Mouse (Mus musculus) hindbrain, embryonic 11.5 days (tissue): ENCODE measurements around the gene Capn1. TPM values are rescaled to one million over a fixed set of nuclear protein-coding genes. Genes with fewer than 3 reads are reported as not detected.
"Not testable (repeated sequence)": the region's sequence is repeated elsewhere in the genome, so short reads cannot be mapped to it uniquely, and the experiment has no call there.

Experiments
- ATAC-seq: fragments of 200-750 bp; cut with Nextera tagmentation; 2 replicates; pipeline ENCODE4 v1.8.0; 2017; ENCODE audit warnings: mild to moderate bottlenecking, moderate TSS enrichment, moderate library complexity; ENCODE audit not compliant: low FRiP score
- DNase-seq: peaks from one replicate; pipeline ENCODE4 v3.0.0-alpha.2; 2015; ENCODE audit warnings: low spot score
- H3K27ac ChIP-seq: fragments of 300-500 bp; sonication (generic); 2 replicates; pipeline ENCODE4 v1.5.1; 2014; ENCODE audit warnings: mild to moderate bottlenecking, low read depth, low read length
- H3K27me3 ChIP-seq: fragments of 300-500 bp; sonication (generic); 2 replicates; pipeline ENCODE4 v1.6.1; 2014; ENCODE audit warnings: mild to moderate bottlenecking, low read length, moderate library complexity, mixed read lengths; ENCODE audit not compliant: control insufficient read depth, insufficient read depth
- H3K36me3 ChIP-seq: fragments of 300-500 bp; sonication (generic); 2 replicates; pipeline ENCODE4 v1.6.1; 2014; ENCODE audit warnings: mild to moderate bottlenecking, low read length, moderate library complexity, mixed read lengths; ENCODE audit not compliant: control insufficient read depth, insufficient read depth
- H3K4me1 ChIP-seq: fragments of 300-500 bp; sonication (generic); replicated peaks from 2 replicates; pipeline ENCODE4 v1.6.1; 2014; ENCODE audit warnings: low read length, mixed read lengths; ENCODE audit not compliant: control insufficient read depth, insufficient read depth
- H3K4me2 ChIP-seq: fragments of 300-500 bp; sonication (generic); replicated peaks from 2 replicates; pipeline ENCODE4 v1.6.1; 2014; ENCODE audit warnings: mild to moderate bottlenecking, low read depth, low read length
- H3K4me3 ChIP-seq: fragments of 300-500 bp; sonication (generic); 2 replicates; pipeline ENCODE4 v1.5.1; 2014; ENCODE audit warnings: low read depth, low read length
- H3K9ac ChIP-seq: fragments of 300-500 bp; sonication (generic); 2 replicates; pipeline ENCODE4 v1.6.1; 2014; ENCODE audit warnings: low read depth, low read length
- H3K9me3 ChIP-seq: fragments of 300-500 bp; sonication (generic); 2 replicates; pipeline ENCODE4 v1.6.1; 2016; ENCODE audit warnings: low read length; ENCODE audit not compliant: control insufficient read depth
- WGBS: fragments of 180-500 bp; shearing (Covaris S2); extraction: QIAGEN DNeasy Blood & Tissue Kit; methylation state at CpG from one replicate; pipeline ENCODE4 v1.1.7; 2014; 5-methylcytosine and 5-hydroxymethylcytosine counted together
- polyA plus RNA-seq: library from polyadenylated mRNA; unstranded; fragments of >200 nt; fragmentation: Nextera tagmentation; extraction: Ambion mirVana; gene quantifications from 2 replicates; pipeline ENCODE4 v1.2.1, GENCODE M21; 2014

Capn1 gene
- polyA plus RNA-seq, 1 experiment from 2014 or later = 3.8 TPM

- not testable (repeated sequence) for H3K9ac ChIP-seq, DNase-seq, H3K36me3 ChIP-seq, H3K4me3 ChIP-seq, H3K4me2 ChIP-seq, H3K27ac ChIP-seq, H3K9me3 ChIP-seq, H3K27me3 ChIP-seq, H3K4me1 ChIP-seq, ATAC-seq
- 70% methylated on average over 4 of the region's 4 CpGs for WGBS
These were observed 28.4 kb upstream of the Capn1 start for GRCm38 (mm10) chr19:6044102-6044501.

GRCm38 (mm10) chr19:6042293-6042692 is 26.6 kb upstream of the Capn1 start:
- Histone ChIP-seq H3K9ac (no peak overlapping the region), H3K4me3 (no peak overlapping the region), H3K4me2 (no peak overlapping the region), H3K27ac (no peak overlapping the region), H3K36me3 (no peaks in the 10 kb centered on the region), H3K9me3 (no peaks in the 10 kb centered on the region), H3K27me3 (no peaks in the 10 kb centered on the region), H3K4me1 (no peaks in the 10 kb centered on the region; the same call in none of the 2 replicates)
- WGBS = 86% methylated on average over 9 of the region's 9 CpGs
- ATAC-seq (no peak), DNase-seq (no peak)

- no peak overlapping the region for H3K27ac ChIP-seq
- no peaks in the 10 kb centered on the region for H3K36me3 ChIP-seq
- no peaks in the 10 kb centered on the region; the same call in 1 of the 2 replicates for H3K4me1 ChIP-seq
These were observed 24.3 kb upstream of the Capn1 start for GRCm38 (mm10) chr19:6040002-6040401.

GRCm38 (mm10) chr19:6038326-6038725 is 22.6 kb upstream of the Capn1 start:
- no peaks in the 10 kb centered on the region for H3K9me3 ChIP-seq
- DNase-seq (no peak), ATAC-seq (no peak)
- no peak overlapping the region for H3K4me3 ChIP-seq
- H3K4me1 ChIP-seq = no peaks in the 10 kb centered on the region
- H3K9ac ChIP-seq = no peak overlapping the region
- no peaks in the 10 kb centered on the region for H3K27me3 ChIP-seq
- H3K4me2 ChIP-seq = no peak overlapping the region
- no peak overlapping the region for H3K27ac ChIP-seq
- WGBS = 88% methylated on average over 7 of the region's 7 CpGs
- no peaks in the 10 kb centered on the region for H3K36me3 ChIP-seq

More at GRCm38 (mm10) chr19:6040002-6040401, 24.3 kb upstream of the Capn1 start:
- ATAC-seq = no peak
- H3K4me3 ChIP-seq = no peak overlapping the region
- H3K9me3 ChIP-seq = no peaks in the 10 kb centered on the region
- H3K4me2 ChIP-seq = no peak overlapping the region
- no peak overlapping the region for H3K9ac ChIP-seq
- DNase-seq = no peak
- no peaks in the 10 kb centered on the region for H3K27me3 ChIP-seq

- Histone ChIP-seq H3K4me3 (no peak overlapping the region), H3K9me3 (no peaks in the 10 kb centered on the region), H3K27ac (no peak overlapping the region), H3K4me2 (no peak overlapping the region), H3K4me1 (no peaks in the 10 kb centered on the region), H3K9ac (no peak overlapping the region), H3K27me3 (no peaks in the 10 kb centered on the region), H3K36me3 (no peaks in the 10 kb centered on the region)
- ATAC-seq (no peak), DNase-seq (no peak)
These were observed 22.0 kb upstream of the Capn1 start for GRCm38 (mm10) chr19:6037695-6038094.

GRCm38 (mm10) chr19:6035966-6036585 is 20.4 kb upstream of the Capn1 start:
- no peaks in the 10 kb centered on the region for H3K4me1 ChIP-seq
- no peak for DNase-seq
- 79% methylated on average over 9 of the region's 9 CpGs for WGBS

GRCm38 (mm10) chr19:6030520-6031280 is 15.0 kb upstream of the Capn1 start:
- DNase-seq = no peak
- Histone ChIP-seq H3K4me2 (no peak overlapping the region), H3K27me3 (no peaks in the 10 kb centered on the region), H3K9me3 (no peaks in the 10 kb centered on the region), H3K4me1 (no peaks in the 10 kb centered on the region), H3K9ac (no peak overlapping the region), H3K36me3 (no peaks in the 10 kb centered on the region), H3K27ac (no peak overlapping the region), H3K4me3 (no peak overlapping the region)
- no peak for ATAC-seq
- 77% methylated on average over 14 of the region's 14 CpGs for WGBS

More at GRCm38 (mm10) chr19:6035966-6036585, 20.4 kb upstream of the Capn1 start:
- Histone ChIP-seq H3K9me3 (no peaks in the 10 kb centered on the region), H3K9ac (no peak overlapping the region), H3K36me3 (no peaks in the 10 kb centered on the region), H3K4me2 (no peak overlapping the region), H3K27ac (no peak overlapping the region), H3K27me3 (no peaks in the 10 kb centered on the region), H3K4me3 (no peak overlapping the region)
- no peak for ATAC-seq

GRCm38 (mm10) chr19:6029426-6029825 is 13.7 kb upstream of the Capn1 start:
- no peak for DNase-seq
- H3K4me3 ChIP-seq = no peak overlapping the region
- 76% methylated on average over 9 of the region's 9 CpGs for WGBS

GRCm38 (mm10) chr19:6028991-6029390 is 13.3 kb upstream of the Capn1 start:
- Histone ChIP-seq H3K4me1 (no peaks in the 10 kb centered on the region), H3K9ac (no peak overlapping the region), H3K4me3 (no peak overlapping the region), H3K27me3 (no peaks in the 10 kb centered on the region), H3K4me2 (no peak overlapping the region), H3K27ac (no peak overlapping the region), H3K36me3 (no peaks in the 10 kb centered on the region), H3K9me3 (no peaks in the 10 kb centered on the region)
- WGBS = 91% methylated on average over 6 of the region's 6 CpGs
- ATAC-seq (no peak), DNase-seq (no peak)

More at GRCm38 (mm10) chr19:6029426-6029825, 13.7 kb upstream of the Capn1 start:
- H3K4me1 ChIP-seq = no peaks in the 10 kb centered on the region
- ATAC-seq = no peak
- H3K27me3 ChIP-seq = no peaks in the 10 kb centered on the region
- H3K36me3 ChIP-seq = no peaks in the 10 kb centered on the region
- H3K9me3 ChIP-seq = no peaks in the 10 kb centered on the region
- no peak overlapping the region for H3K9ac ChIP-seq
- H3K27ac ChIP-seq = no peak overlapping the region
- H3K4me2 ChIP-seq = no peak overlapping the region
